9 mouse cellular contexts compared by ENCODE assay signal in genomic region chr1:153202195-153202594, GRCm38 (mm10). TPM values are rescaled to one million over a fixed set of nuclear protein-coding genes. Genes with fewer than 3 reads are reported as not detected.
DNase-seq lines count a peak whose midpoint lies in the region; ATAC-seq and TF ChIP-seq lines count a peak whose summit lies in the region.
"Had no signal": no experiment of that assay in that cellular context is flagged by ENCODE, and none has a peak within 500 bp of the region (broad histone marks: within the 10 kb centered on the region; RNA-seq: fewer than 3 reads in every experiment).

No protein-coding gene starts in this region.

- ATAC-seq in lung, embryonic 16.5 days (ENCODE audit: low read depth), result peak; percentile 64
- peak; percentile 48; the same call in 1 of the 2 replicates for ATAC-seq in hindbrain, embryonic 14.5 days (ENCODE audit: low FRiP score)
- no peak for ATAC-seq in stomach, embryonic 16.5 days (ENCODE audit: insufficient read depth, low FRiP score)

- no peaks in the 10 kb centered on the region for H3K36me3 ChIP-seq in lung, embryonic 16.5 days (ENCODE audit: control insufficient read depth, insufficient read depth, low read length)
- no peaks in the 10 kb centered on the region for H3K36me3 ChIP-seq in hindbrain, embryonic 14.5 days (replicated peaks; ENCODE audit: control insufficient read depth, insufficient read depth)
- no peaks in the 10 kb centered on the region for H3K36me3 ChIP-seq in stomach, embryonic 16.5 days (ENCODE audit: control insufficient read depth, insufficient read depth, low read length)

- no peaks in the 10 kb centered on the region for H3K9me3 ChIP-seq in lung, embryonic 16.5 days (ENCODE audit: control insufficient read depth, low read length)
- H3K9me3 ChIP-seq in hindbrain, embryonic 14.5 days (ENCODE audit: control insufficient read depth, low read length), result no peaks in the 10 kb centered on the region
- no peaks in the 10 kb centered on the region for H3K9me3 ChIP-seq in stomach, embryonic 16.5 days (replicated peaks; ENCODE audit: control insufficient read depth, low read length)

- H3K4me3 ChIP-seq in lung, embryonic 16.5 days (ENCODE audit: low read length), result no peak overlapping the region
- H3K4me3 ChIP-seq in lung, adult 2 months (replicated peaks; ENCODE audit: extremely low read depth, low read depth, low read length), result no peak overlapping the region
- H3K4me3 ChIP-seq in hindbrain, embryonic 14.5 days (replicated peaks; ENCODE audit: low read length), result no peak overlapping the region
- H3K4me3 ChIP-seq in stomach, embryonic 16.5 days (replicated peaks; ENCODE audit: low read length), result no peak overlapping the region

- no peaks in the 10 kb centered on the region for H3K27me3 ChIP-seq in lung, embryonic 16.5 days (ENCODE audit: control insufficient read depth, insufficient read depth, low read depth, low read length)
- H3K27me3 ChIP-seq in hindbrain, embryonic 14.5 days (ENCODE audit: control insufficient read depth, insufficient read depth, low read length), result no peaks in the 10 kb centered on the region
- no peaks in the 10 kb centered on the region for H3K27me3 ChIP-seq in stomach, embryonic 16.5 days (ENCODE audit: control insufficient read depth, insufficient read depth, low read length)

- TF ChIP-seq POLR2A in lung, adult 2 months (IDR thresholded peaks at IDR 0.05; ENCODE audit: borderline replicate concordance, extremely low read depth, low read depth, low read length), result no peak

- DNase-seq in lung, adult 2 months, result no peak
- DNase-seq in embryo, embryonic 9.5 days (ENCODE audit: extremely low spot score), result peak; percentile 58
- no peak for DNase-seq in hindbrain, embryonic 14.5 days (ENCODE audit: low spot score)
- no peak for DNase-seq in adrenal gland, postnatal 36 days
- no peak for DNase-seq in urinary bladder, postnatal 36 days (ENCODE audit: low spot score in 2 of 2)
- DNase-seq: cerebellum, postnatal 25 days; thymus, postnatal 36 days had no signal

- no peak overlapping the region for H3K4me2 ChIP-seq in lung, embryonic 16.5 days (ENCODE audit: low read depth, low read length)
- no peak overlapping the region for H3K4me2 ChIP-seq in hindbrain, embryonic 14.5 days (replicated peaks)
- no peak overlapping the region for H3K4me2 ChIP-seq in stomach, embryonic 16.5 days (ENCODE audit: low read depth, low read length)

- H3K9ac ChIP-seq in lung, embryonic 16.5 days (ENCODE audit: low read length), result no peak overlapping the region
- H3K9ac ChIP-seq in hindbrain, embryonic 14.5 days, result no peak overlapping the region
- H3K9ac ChIP-seq in stomach, embryonic 16.5 days (ENCODE audit: low read length), result no peak overlapping the region; the same call in 1 of the 2 replicates

- peaks cover 12% of the 10 kb centered on the region for H3K4me1 ChIP-seq in lung, embryonic 16.5 days (replicated peaks; ENCODE audit: control insufficient read depth, insufficient read depth, low read length)
- H3K4me1 ChIP-seq in lung, adult 2 months (ENCODE audit: control insufficient read depth, insufficient read depth, low read length), result no peaks in the 10 kb centered on the region; the same call in 1 of the 2 replicates
- H3K4me1 ChIP-seq in hindbrain, embryonic 14.5 days (replicated peaks; ENCODE audit: control insufficient read depth, insufficient read depth, low read length), result 0 out of 2 replicates have a peak, but pooled peaks cover 4% of the 10 kb centered on the region
- peaks cover 11% of the 10 kb centered on the region; the same call in 1 of the 2 replicates for H3K4me1 ChIP-seq in stomach, embryonic 16.5 days (ENCODE audit: control insufficient read depth, insufficient read depth, low read length)

- H3K27ac ChIP-seq in lung, embryonic 16.5 days (ENCODE audit: low read length), result no peak overlapping the region
- no peak overlapping the region for H3K27ac ChIP-seq in hindbrain, embryonic 14.5 days
- peak overlapping the region; percentile 57; the same call in 1 of the 2 replicates for H3K27ac ChIP-seq in stomach, embryonic 16.5 days (ENCODE audit: low read length)

- WGBS in lung, embryonic 16.5 days, result 38% methylated on average over 8 of the region's 8 CpGs
- WGBS in lung, adult 2 months, result 50% methylated on average over 8 of the region's 8 CpGs
- WGBS in hindbrain, embryonic 14.5 days, result 18% methylated on average over 8 of the region's 8 CpGs
- WGBS in stomach, embryonic 16.5 days, result 52% methylated on average over 8 of the region's 8 CpGs

- TF ChIP-seq CTCF in lung, adult 2 months (IDR thresholded peaks at IDR 0.05; ENCODE audit: insufficient read depth, low read length), result no peak

RNA-seq across cellular contexts. Expression of gene Lamc2, which starts 15.9 kb away (rescaled TPM):
- 71.8 and 76.1 TPM in 2 replicates for polyA plus RNA-seq in lung, embryonic 16.5 days (2015; fragmentation: Nextera tagmentation; extraction: Ambion mirVana)
- polyA plus RNA-seq in lung, adult 2 months (2012; rRNA removed), result 36.4 and 37.5 TPM in 2 replicates
- polyA plus RNA-seq in hindbrain, embryonic 14.5 days (2014; fragmentation: Nextera tagmentation; extraction: Ambion mirVana), result 1.8 and 2.0 TPM in 2 replicates
- 15.6 and 20.9 TPM in 2 replicates for polyA plus RNA-seq in stomach, embryonic 16.5 days (2015; fragmentation: Nextera tagmentation; extraction: Ambion mirVana)
- 1 to 10 TPM; 1.0 to 2.8 TPM for total RNA-seq in adrenal gland, postnatal 36 days (2021)
